Mouse (Mus musculus): ENCODE data around the gene Defb29. TPM values are rescaled to one million over a fixed set of nuclear protein-coding genes. Genes with fewer than 3 reads are reported as not detected.

The Defb29 gene
- polyA plus RNA-seq, 1 experiment: not detected

GRCm38 (mm10) chr2:152569881-152570280, 30.0 kb upstream of the Defb29 start:
- H3K9me3 ChIP-seq (ENCODE audit: control insufficient read depth, low read length): no peaks in the 10 kb centered on the region
- no peaks in the 10 kb centered on the region for H3K4me1 ChIP-seq (ENCODE audit: control insufficient read depth)
- no peak for TF ChIP-seq TAL1 (IDR thresholded peaks at IDR 0.05; ENCODE audit: low read length)
- TF ChIP-seq GATA1 (IDR thresholded peaks at IDR 0.05; ENCODE audit: low read length): no peak
- H3K4me3 ChIP-seq (replicated peaks): no peak overlapping the region
- no peaks in the 10 kb centered on the region for H3K27me3 ChIP-seq (ENCODE audit: control insufficient read depth)
- no peaks in the 10 kb centered on the region for H3K36me3 ChIP-seq (ENCODE audit: control insufficient read depth)

GRCm38 (mm10) chr2:152569038-152569437, 29.1 kb upstream of the Defb29 start, which contains the start of gene Gm17416:
Gm17416 (plus strand) TSS chr2:152569338.
- Histone ChIP-seq H3K4me1 (ENCODE audit: control insufficient read depth) (no peaks in the 10 kb centered on the region), H3K4me3 (replicated peaks) (no peak within 1 kb of the TSS), H3K9me3 (ENCODE audit: control insufficient read depth, low read length) (no peaks in the 10 kb centered on the region), H3K36me3 (ENCODE audit: control insufficient read depth) (no peaks in the 10 kb centered on the region), H3K27me3 (ENCODE audit: control insufficient read depth) (no peaks in the 10 kb centered on the region)
- TF ChIP-seq GATA1 (IDR thresholded peaks at IDR 0.05; ENCODE audit: low read length): no peak
- no peak for TF ChIP-seq TAL1 (IDR thresholded peaks at IDR 0.05; ENCODE audit: low read length)

GRCm38 (mm10) chr2:152556655-152557054, 16.8 kb upstream of the Defb29 start:
- TF ChIP-seq GATA1 (IDR thresholded peaks at IDR 0.05; ENCODE audit: low read length) (no peak), TAL1 (IDR thresholded peaks at IDR 0.05; ENCODE audit: low read length) (no peak)
- Histone ChIP-seq H3K9me3 (ENCODE audit: control insufficient read depth, low read length) (no peaks in the 10 kb centered on the region), H3K4me3 (replicated peaks) (no peak overlapping the region), H3K4me1 (ENCODE audit: control insufficient read depth) (no peaks in the 10 kb centered on the region; the same call in 1 of the 2 replicates), H3K27me3 (ENCODE audit: control insufficient read depth) (no peaks in the 10 kb centered on the region; the same call in 1 of the 2 replicates), H3K36me3 (ENCODE audit: control insufficient read depth) (no peaks in the 10 kb centered on the region)

- Histone ChIP-seq H3K4me1 (ENCODE audit: control insufficient read depth) (no peaks in the 10 kb centered on the region), H3K27me3 (ENCODE audit: control insufficient read depth) (no peaks in the 10 kb centered on the region; the same call in 1 of the 2 replicates), H3K4me3 (replicated peaks) (no peak overlapping the region), H3K36me3 (ENCODE audit: control insufficient read depth) (no peaks in the 10 kb centered on the region), H3K9me3 (ENCODE audit: control insufficient read depth, low read length) (no peaks in the 10 kb centered on the region)
- TF ChIP-seq GATA1 (IDR thresholded peaks at IDR 0.05; ENCODE audit: low read length) (no peak), TAL1 (IDR thresholded peaks at IDR 0.05; ENCODE audit: low read length) (no peak)
Measured at GRCm38 (mm10) chr2:152553774-152554423, 14.0 kb upstream of the Defb29 start.

GRCm38 (mm10) chr2:152548124-152548523, 8.2 kb upstream of the Defb29 start:
- Histone ChIP-seq H3K4me1 (ENCODE audit: control insufficient read depth) (no peaks in the 10 kb centered on the region), H3K4me3 (replicated peaks) (no peak overlapping the region), H3K27me3 (ENCODE audit: control insufficient read depth) (no peaks in the 10 kb centered on the region), H3K36me3 (ENCODE audit: control insufficient read depth) (no peaks in the 10 kb centered on the region), H3K9me3 (ENCODE audit: control insufficient read depth, low read length) (no peaks in the 10 kb centered on the region)
- no peak for TF ChIP-seq GATA1 (IDR thresholded peaks at IDR 0.05; ENCODE audit: low read length)
- TF ChIP-seq TAL1 (IDR thresholded peaks at IDR 0.05; ENCODE audit: low read length): no peak

GRCm38 (mm10) chr2:152544691-152545090, 4.8 kb upstream of the Defb29 start:
- no peaks in the 10 kb centered on the region for H3K36me3 ChIP-seq (ENCODE audit: control insufficient read depth)
- TF ChIP-seq GATA1 (IDR thresholded peaks at IDR 0.05; ENCODE audit: low read length) (no peak), TAL1 (IDR thresholded peaks at IDR 0.05; ENCODE audit: low read length) (no peak)
- no peak overlapping the region for H3K4me3 ChIP-seq (replicated peaks)
- no peaks in the 10 kb centered on the region for H3K4me1 ChIP-seq (ENCODE audit: control insufficient read depth)
- peaks cover 3% of the 10 kb centered on the region; the same call in 1 of the 2 replicates for H3K9me3 ChIP-seq (ENCODE audit: control insufficient read depth, low read length)
- no peaks in the 10 kb centered on the region for H3K27me3 ChIP-seq (ENCODE audit: control insufficient read depth)

GRCm38 (mm10) chr2:152543478-152543877, 3.6 kb upstream of the Defb29 start:
- no peaks in the 10 kb centered on the region for H3K4me1 ChIP-seq (ENCODE audit: control insufficient read depth)
- TF ChIP-seq GATA1 (IDR thresholded peaks at IDR 0.05; ENCODE audit: low read length) (no peak), TAL1 (IDR thresholded peaks at IDR 0.05; ENCODE audit: low read length) (no peak)
- H3K36me3 ChIP-seq (ENCODE audit: control insufficient read depth): no peaks in the 10 kb centered on the region
- no peak overlapping the region for H3K4me3 ChIP-seq (replicated peaks)
- no peaks in the 10 kb centered on the region for H3K27me3 ChIP-seq (ENCODE audit: control insufficient read depth)
- peaks cover 3% of the 10 kb centered on the region; the same call in 1 of the 2 replicates for H3K9me3 ChIP-seq (ENCODE audit: control insufficient read depth, low read length)

GRCm38 (mm10) chr2:152542897-152543296, 3.0 kb upstream of the Defb29 start:
- no peak for TF ChIP-seq TAL1 (IDR thresholded peaks at IDR 0.05; ENCODE audit: low read length)
- TF ChIP-seq GATA1 (IDR thresholded peaks at IDR 0.05; ENCODE audit: low read length): no peak
- Histone ChIP-seq H3K36me3 (ENCODE audit: control insufficient read depth) (no peaks in the 10 kb centered on the region), H3K4me3 (replicated peaks) (no peak overlapping the region), H3K4me1 (ENCODE audit: control insufficient read depth) (no peaks in the 10 kb centered on the region), H3K27me3 (ENCODE audit: control insufficient read depth) (no peaks in the 10 kb centered on the region), H3K9me3 (ENCODE audit: control insufficient read depth, low read length) (peaks cover 3% of the 10 kb centered on the region; the same call in 1 of the 2 replicates)

GRCm38 (mm10) chr2:152541979-152542378, 2.1 kb upstream of the Defb29 start:
- Histone ChIP-seq H3K4me3 (replicated peaks) (no peak overlapping the region), H3K27me3 (ENCODE audit: control insufficient read depth) (no peaks in the 10 kb centered on the region), H3K9me3 (ENCODE audit: control insufficient read depth, low read length) (peaks cover 3% of the 10 kb centered on the region; the same call in 1 of the 2 replicates), H3K4me1 (ENCODE audit: control insufficient read depth) (no peaks in the 10 kb centered on the region), H3K36me3 (ENCODE audit: control insufficient read depth) (no peaks in the 10 kb centered on the region)
- TF ChIP-seq GATA1 (IDR thresholded peaks at IDR 0.05; ENCODE audit: low read length) (no peak), TAL1 (IDR thresholded peaks at IDR 0.05; ENCODE audit: low read length) (no peak)
